Mouse (Mus musculus) kidney, embryonic 16.5 days (tissue): ENCODE measurements around the gene Dnm2. TPM values are rescaled to one million over a fixed set of nuclear protein-coding genes. Genes with fewer than 3 reads are reported as not detected.

Experiments used
- ATAC-seq: fragments of 200-750 bp; cut with Nextera tagmentation; 2 replicates; pipeline ENCODE4 v1.8.0; 2017; ENCODE audit warnings: moderate TSS enrichment; ENCODE audit not compliant: low FRiP score, low TSS enrichment
- H3K27ac ChIP-seq: fragments of 300-500 bp; sonication (generic); 2 replicates; pipeline ENCODE4 v1.5.1; 2014; ENCODE audit warnings: low read length
- H3K27me3 ChIP-seq: fragments of 300-500 bp; sonication (generic); 2 replicates; pipeline ENCODE4 v1.6.1; 2014; ENCODE audit warnings: low read length, control low read depth, mixed read lengths; ENCODE audit not compliant: insufficient read depth
- H3K36me3 ChIP-seq: fragments of 300-500 bp; sonication (generic); 2 replicates; pipeline ENCODE4 v1.6.1; 2014; ENCODE audit warnings: low read length, control low read depth, mixed read lengths; ENCODE audit not compliant: insufficient read depth
- H3K4me1 ChIP-seq: fragments of 300-500 bp; sonication (generic); 2 replicates; pipeline ENCODE4 v1.6.1; 2014; ENCODE audit warnings: low read length, control low read depth, mixed read lengths; ENCODE audit not compliant: insufficient read depth
- H3K4me2 ChIP-seq: fragments of 300-500 bp; sonication (generic); replicated peaks from 2 replicates; pipeline ENCODE4 v1.6.1; 2014; ENCODE audit warnings: low read depth, low read length
- H3K4me3 ChIP-seq: fragments of 300-500 bp; sonication (generic); 2 replicates; pipeline ENCODE4 v1.5.1; 2014; ENCODE audit warnings: mild to moderate bottlenecking, low read length
- H3K9ac ChIP-seq: fragments of 300-500 bp; sonication (generic); replicated peaks from 2 replicates; pipeline ENCODE4 v1.6.1; 2014; ENCODE audit warnings: low read length
- H3K9me3 ChIP-seq: fragments of 300-500 bp; sonication (generic); 2 replicates; pipeline ENCODE4 v1.6.1; 2016; ENCODE audit warnings: low read length, control low read depth
- WGBS: fragments of 180-500 bp; shearing (Covaris S2); extraction: QIAGEN DNeasy Blood & Tissue Kit; methylation state at CpG from one replicate; pipeline ENCODE4 v1.1.7; 2014; 5-methylcytosine and 5-hydroxymethylcytosine counted together
- microRNA-seq: library from miRNA; unstranded; fragments of <30 nt; microRNA quantifications from one replicate; pipeline ENCODE4, GENCODE M21; 2016
- polyA plus RNA-seq: library from polyadenylated mRNA; unstranded; fragments of >200 nt; fragmentation: Nextera tagmentation; extraction: Ambion mirVana; gene quantifications from 2 replicates; pipeline ENCODE4 v1.2.1, GENCODE M21; 2015

The Dnm2 gene
- polyA plus RNA-seq, 1 experiment from 2014 or later = 85.7 TPM

GRCm38 (mm10) chr9:21546789-21547074 is 122.0 kb downstream of the Dnm2 start, which contains the start of gene Carm1:
Gene Carm1, plus strand, starts transcription at chr9:21546894.
- H3K27ac ChIP-seq = peak within 1 kb of the TSS; percentile 98
- peak within 1 kb of the TSS; percentile 61 for H3K4me3 ChIP-seq
- H3K9me3 ChIP-seq = no peaks in the 10 kb centered on the region
- H3K9ac ChIP-seq = peak within 1 kb of the TSS; percentile 97
- H3K4me1 ChIP-seq = peaks cover 20% of the 10 kb centered on the region
- H3K4me2 ChIP-seq = peak within 1 kb of the TSS; percentile 71
- WGBS = under 1% methylated on average over 16 of the region's 52 CpGs
- no peaks in the 10 kb centered on the region for H3K27me3 ChIP-seq
- peaks cover 8% of the 10 kb centered on the region; the same call in 1 of the 2 replicates for H3K36me3 ChIP-seq
- ATAC-seq = no peak; the same call in 1 of the 2 replicates

DNA sequence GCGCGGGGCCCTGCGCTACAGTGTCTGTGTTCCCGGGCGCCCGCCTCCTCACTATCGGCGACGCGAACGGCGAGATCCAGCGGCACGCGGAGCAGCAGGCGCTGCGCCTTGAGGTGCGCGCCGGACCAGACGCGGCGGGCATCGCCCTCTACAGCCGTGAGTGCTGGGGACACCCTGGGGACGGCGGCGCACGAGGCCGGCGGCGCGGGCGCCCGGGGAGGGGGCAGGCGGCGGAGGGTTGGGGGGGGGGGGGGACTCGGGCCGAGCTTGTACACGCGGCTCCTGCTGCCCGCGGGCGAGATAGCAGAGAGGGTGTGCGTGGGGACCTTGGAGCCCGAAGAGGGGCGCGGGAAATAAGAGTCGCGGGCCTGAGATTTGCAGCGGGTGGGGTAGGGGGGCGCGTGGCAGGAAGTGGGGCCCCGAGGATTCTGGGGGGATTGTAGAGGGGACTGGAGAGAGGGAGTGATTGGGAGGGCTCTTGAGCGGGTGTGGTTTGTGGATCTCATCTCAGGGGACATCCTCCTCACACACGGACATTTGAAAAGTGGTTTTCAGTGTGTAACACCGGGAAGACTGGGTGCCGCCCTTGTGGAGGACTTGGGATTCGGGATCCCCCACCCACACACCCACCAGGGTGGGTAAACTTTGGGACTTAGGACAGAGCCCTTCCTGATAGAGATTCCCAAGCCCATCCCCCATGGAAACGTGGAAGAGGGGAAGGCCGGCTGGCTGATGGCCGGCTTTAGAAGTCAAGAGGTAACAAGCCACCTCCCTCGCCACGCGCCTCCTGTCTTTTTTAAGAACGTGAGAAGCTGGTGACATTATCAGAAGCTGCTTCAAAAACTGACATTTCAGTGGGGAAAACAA is 122.6 kb downstream of the Dnm2 start:
- Histone ChIP-seq H3K4me1 (peaks cover 20% of the 10 kb centered on the region), H3K9me3 (no peaks in the 10 kb centered on the region), H3K9ac (peak overlapping the region; percentile 97), H3K4me2 (peak overlapping the region; percentile 71), H3K4me3 (peak overlapping the region; percentile 61), H3K27ac (peak overlapping the region; percentile 98), H3K36me3 (peaks cover 8% of the 10 kb centered on the region; the same call in 1 of the 2 replicates), H3K27me3 (no peaks in the 10 kb centered on the region)
- WGBS = under 1% methylated on average over 43 of the region's 66 CpGs
- ATAC-seq = peak; percentile 18

DNA sequence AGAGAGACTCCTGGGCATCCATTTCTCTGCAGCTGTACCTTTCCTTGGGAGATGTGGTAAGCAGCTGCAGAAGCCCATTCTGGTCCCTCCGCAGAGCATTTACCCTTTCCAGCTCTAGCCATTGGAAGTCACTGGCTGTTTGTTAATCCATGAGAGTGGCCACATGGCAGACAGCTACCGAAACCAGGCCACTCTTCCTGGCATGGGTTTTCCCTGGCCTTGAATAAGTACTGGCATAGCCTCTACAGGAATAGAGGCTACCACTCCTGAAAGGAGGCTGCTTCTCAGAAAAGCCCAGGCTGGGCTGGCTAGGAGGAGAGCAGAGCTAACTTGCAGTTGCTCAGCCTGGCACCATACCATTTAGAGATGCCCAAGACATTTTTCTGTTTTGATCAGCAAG is 126.3 kb downstream of the Dnm2 start:
- Histone ChIP-seq H3K9ac (no peak overlapping the region), H3K4me2 (no peak overlapping the region), H3K9me3 (no peaks in the 10 kb centered on the region), H3K4me3 (no peak overlapping the region), H3K36me3 (peaks cover 8% of the 10 kb centered on the region; the same call in 1 of the 2 replicates), H3K27me3 (no peaks in the 10 kb centered on the region), H3K27ac (no peak overlapping the region), H3K4me1 (peaks cover 8% of the 10 kb centered on the region)
- 92% methylated on average over 2 of the region's 2 CpGs for WGBS
- no peak for ATAC-seq

DNA sequence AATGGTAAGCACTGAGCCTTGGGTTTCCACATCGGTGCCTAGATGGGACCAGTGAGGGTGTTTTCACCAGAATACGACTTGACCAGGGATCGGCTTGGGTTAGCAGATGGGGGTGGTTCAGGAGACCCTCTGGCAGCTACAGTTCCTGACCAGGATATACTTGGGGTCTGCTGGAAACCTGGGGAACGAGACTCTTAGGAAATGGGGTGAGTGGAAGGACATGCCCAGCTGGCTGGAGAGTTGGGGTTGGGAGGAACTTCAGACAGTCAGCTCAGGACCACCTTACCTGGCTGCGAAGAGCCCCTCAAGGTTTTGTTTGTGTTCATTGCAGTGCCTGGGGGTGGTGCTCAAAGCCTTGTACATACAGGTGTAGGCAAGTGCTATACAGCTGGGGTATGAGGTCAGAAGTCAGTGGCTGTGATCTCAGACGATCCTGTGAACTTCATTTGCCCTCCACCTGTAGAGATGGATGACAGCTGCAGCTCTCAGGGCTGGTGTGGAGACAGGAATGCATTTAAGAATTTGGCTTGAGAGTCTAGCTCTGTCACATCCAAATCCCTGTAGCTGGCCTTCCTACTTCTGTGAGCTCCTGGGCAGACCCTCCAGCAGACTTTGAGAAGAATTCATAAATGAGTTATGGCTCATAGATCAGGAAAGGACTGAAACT is 129.0 kb downstream of the Dnm2 start:
- Histone ChIP-seq H3K4me2 (no peak overlapping the region), H3K27me3 (no peaks in the 10 kb centered on the region), H3K4me3 (no peak overlapping the region), H3K36me3 (peaks cover 12% of the 10 kb centered on the region), H3K27ac (no peak overlapping the region), H3K9me3 (no peaks in the 10 kb centered on the region), H3K4me1 (peaks cover 7% of the 10 kb centered on the region; the same call in 1 of the 2 replicates), H3K9ac (no peak overlapping the region)
- ATAC-seq = no peak
- WGBS = 82% methylated on average over 6 of the region's 6 CpGs

DNA sequence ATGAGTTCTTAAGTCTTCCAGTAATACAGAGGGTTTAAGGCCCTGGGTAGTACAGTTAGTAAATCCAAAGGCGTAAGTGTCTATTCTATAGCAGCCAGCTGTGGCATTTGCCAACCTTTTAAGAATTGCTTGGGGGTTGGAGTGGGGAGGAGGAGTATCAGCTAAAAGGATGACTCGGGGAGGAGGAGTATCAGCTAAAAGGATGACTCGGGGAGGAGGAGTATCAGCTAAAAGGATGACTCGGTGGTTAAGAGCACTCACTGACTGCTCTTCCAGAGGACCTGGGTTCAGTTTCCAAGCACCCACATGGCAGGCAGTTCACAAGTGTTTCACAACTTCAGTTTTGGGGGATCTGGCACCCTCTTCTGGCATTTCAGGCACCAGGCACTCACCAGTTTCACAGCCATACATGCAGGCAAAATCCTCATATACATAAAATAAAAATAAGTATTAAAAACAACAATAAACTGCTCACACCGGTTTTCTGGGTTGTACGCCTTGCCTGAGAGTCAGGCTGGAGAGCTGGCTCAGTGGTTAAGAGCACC is 130.6 kb downstream of the Dnm2 start:
- H3K9me3 ChIP-seq = no peaks in the 10 kb centered on the region
- no peak for ATAC-seq
- H3K4me1 ChIP-seq = peaks cover 6% of the 10 kb centered on the region; the same call in 1 of the 2 replicates
- no peak overlapping the region for H3K4me3 ChIP-seq
- no peak overlapping the region for H3K9ac ChIP-seq
- H3K27ac ChIP-seq = no peak overlapping the region
- WGBS = 89% methylated on average over 6 of the region's 6 CpGs
- peaks cover 9% of the 10 kb centered on the region for H3K36me3 ChIP-seq
- H3K27me3 ChIP-seq = no peaks in the 10 kb centered on the region
- H3K4me2 ChIP-seq = no peak overlapping the region

DNA sequence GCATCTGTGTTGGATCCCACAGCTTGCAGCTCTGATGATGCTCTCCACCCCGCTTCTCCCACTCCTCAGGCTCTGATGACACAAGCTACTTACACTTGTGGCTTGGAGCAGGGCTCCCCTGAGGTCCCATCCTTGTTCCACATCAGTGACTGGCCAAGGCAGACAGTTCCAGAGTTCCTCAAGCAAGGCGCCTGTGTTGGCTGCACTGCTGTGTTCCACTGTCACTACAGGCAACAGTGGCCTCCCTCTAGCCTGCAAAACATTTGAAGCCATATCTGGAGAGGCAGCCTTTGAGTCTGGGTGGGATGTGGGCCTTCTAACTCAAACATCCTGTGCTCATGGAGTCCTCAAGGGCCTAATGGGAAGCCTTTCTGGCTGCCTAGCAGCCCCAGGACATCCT is 132.3 kb downstream of the Dnm2 start:
- H3K4me3 ChIP-seq = no peak overlapping the region
- no peak overlapping the region for H3K27ac ChIP-seq
- no peak overlapping the region for H3K9ac ChIP-seq
- H3K36me3 ChIP-seq = peaks cover 5% of the 10 kb centered on the region; the same call in 1 of the 2 replicates
- H3K9me3 ChIP-seq = no peaks in the 10 kb centered on the region
- ATAC-seq = no peak
- H3K4me2 ChIP-seq = no peak overlapping the region
- WGBS = 84% methylated on average over 2 of the region's 2 CpGs
- H3K27me3 ChIP-seq = no peaks in the 10 kb centered on the region
- H3K4me1 ChIP-seq = peaks cover 6% of the 10 kb centered on the region; the same call in 1 of the 2 replicates

Small RNAs within 50 kb of the gene (microRNA-seq; reads per million reads assigned to microRNA genes)
- gene Mir199a-1 = 4.4 reads per million, percentile 20 among the genes with 10 or more reads in this experiment

Other genes starting within 250 kb of the Dnm2 start
- gene Keap1, start 185.5 kb upstream of the Dnm2 start, polyA plus RNA-seq = 67.4 and 68.1 TPM in 2 replicates
- 0.13 and 0.14 TPM in 2 replicates for gene S1pr5, start 176.5 kb upstream of the Dnm2 start, polyA plus RNA-seq
- gene Atg4d, start 159.6 kb upstream of the Dnm2 start, polyA plus RNA-seq = 58.7 and 64.1 TPM in 2 replicates
- 14.6 and 20.0 TPM in 2 replicates for gene Kri1, start 136.9 kb upstream of the Dnm2 start, polyA plus RNA-seq
- 50.9 and 51.7 TPM in 2 replicates for gene Cdkn2d, start 133.5 kb upstream of the Dnm2 start, polyA plus RNA-seq
- gene Ap1m2, start 112.6 kb upstream of the Dnm2 start, polyA plus RNA-seq = 45.2 and 48.9 TPM in 2 replicates
- 116 and 122 TPM in 2 replicates for gene Slc44a2, start 104.2 kb upstream of the Dnm2 start, polyA plus RNA-seq
- gene Ilf3, start 57.0 kb upstream of the Dnm2 start, polyA plus RNA-seq = 208 and 220 TPM in 2 replicates
- 62.8 and 64.5 TPM in 2 replicates for gene Qtrt1, start 13.1 kb upstream of the Dnm2 start, polyA plus RNA-seq
- 147 and 151 TPM in 2 replicates for gene Tmed1, start 85.3 kb downstream of the Dnm2 start, polyA plus RNA-seq
- gene AB124611, start 101.3 kb downstream of the Dnm2 start, polyA plus RNA-seq = 3.5 and 4.5 TPM in 2 replicates
- gene Carm1, start 122.0 kb downstream of the Dnm2 start, polyA plus RNA-seq = 27.1 and 32.1 TPM in 2 replicates
- gene Timm29, start 167.8 kb downstream of the Dnm2 start, polyA plus RNA-seq = 29.3 and 30.7 TPM in 2 replicates
- 40.1 and 43.8 TPM in 2 replicates for gene Yipf2, start 167.9 kb downstream of the Dnm2 start, polyA plus RNA-seq
- gene Smarca4, start 191.3 kb downstream of the Dnm2 start, polyA plus RNA-seq = 91.2 and 104 TPM in 2 replicates